Mouse (Mus musculus): Measurements from ENCODE around the gene Ptov1. TPM values are rescaled to one million over a fixed set of nuclear protein-coding genes. Genes with fewer than 3 reads are reported as not detected.

The Ptov1 gene
- polyA plus RNA-seq, 1 experiment, result 298 TPM

- Histone ChIP-seq H3ac (ENCODE audit: control insufficient read depth, insufficient read length) (peak within 1 kb of the TSS; percentile 65), H3K4me3 (peak within 1 kb of the TSS; percentile 94), H3K27me3 (ENCODE audit: control insufficient read depth, insufficient read depth, insufficient read length) (no peaks in the 10 kb centered on the region), H3K36me3 (ENCODE audit: control insufficient read depth, insufficient read depth) (peaks cover 31% of the 10 kb centered on the region), H3K4me2 (ENCODE audit: low read depth) (peak within 1 kb of the TSS; percentile 97), H3K79me2 (ENCODE audit: control insufficient read depth, insufficient read depth) (peaks cover 68% of the 10 kb centered on the region)
- peak in 2 of 3 experiments; percentile 20 to 21 for TF ChIP-seq MYOD1 (IDR thresholded peaks at IDR 0.05; ENCODE audit: control insufficient read depth in 1 of 3, insufficient read length in 2 of 3, low read depth in 2 of 3)
- TF ChIP-seq TCF12 (IDR thresholded peaks at IDR 0.05; ENCODE audit: insufficient read depth, poor library complexity, severe bottlenecking), result no peak
- TF ChIP-seq MYOG (IDR thresholded peaks at IDR 0.05; ENCODE audit: control insufficient read depth in 1 of 3, insufficient read depth in 1 of 3, insufficient read length in 2 of 3, low read depth in 2 of 3), result peak in 2 of 3 experiments; percentile 7 to 28
- TF ChIP-seq TCF3 (IDR thresholded peaks at IDR 0.05; ENCODE audit: insufficient read length, low read depth), result no peak
- TF ChIP-seq SRF (IDR thresholded peaks at IDR 0.05; ENCODE audit: control insufficient read depth, insufficient read length, low read depth), result peak; percentile 0
- no peak for TF ChIP-seq MAX (IDR thresholded peaks at IDR 0.05; ENCODE audit: low read depth)
- TF ChIP-seq POLR2AphosphoS2 (IDR thresholded peaks at IDR 0.05; ENCODE audit: insufficient read length, low read depth), result peak; percentile 55
- no peak for TF ChIP-seq REST (IDR thresholded peaks at IDR 0.05; ENCODE audit: insufficient read depth, insufficient read length)
- peak; percentile 67 for TF ChIP-seq E2F4 (IDR thresholded peaks at IDR 0.05; ENCODE audit: insufficient read depth)
- no peak for TF ChIP-seq CEBPB (IDR thresholded peaks at IDR 0.05; ENCODE audit: insufficient read depth, poor library complexity, severe bottlenecking)
- TF ChIP-seq POLR2A (IDR thresholded peaks at IDR 0.05; ENCODE audit: insufficient read length, low read depth), result peak; percentile 45
- TF ChIP-seq USF1 (IDR thresholded peaks at IDR 0.05; ENCODE audit: low read depth), result no peak
Measured at GRCm38 (mm10) chr7:44815721-44816469, 53.7 kb downstream of the Ptov1 start, which contains the start of the genes Nup62 and Il4i1. TSS of gene Nup62 (plus strand) at chr7:44816088. TSS of gene Il4i1 (plus strand) at chr7:44816387.

DNA sequence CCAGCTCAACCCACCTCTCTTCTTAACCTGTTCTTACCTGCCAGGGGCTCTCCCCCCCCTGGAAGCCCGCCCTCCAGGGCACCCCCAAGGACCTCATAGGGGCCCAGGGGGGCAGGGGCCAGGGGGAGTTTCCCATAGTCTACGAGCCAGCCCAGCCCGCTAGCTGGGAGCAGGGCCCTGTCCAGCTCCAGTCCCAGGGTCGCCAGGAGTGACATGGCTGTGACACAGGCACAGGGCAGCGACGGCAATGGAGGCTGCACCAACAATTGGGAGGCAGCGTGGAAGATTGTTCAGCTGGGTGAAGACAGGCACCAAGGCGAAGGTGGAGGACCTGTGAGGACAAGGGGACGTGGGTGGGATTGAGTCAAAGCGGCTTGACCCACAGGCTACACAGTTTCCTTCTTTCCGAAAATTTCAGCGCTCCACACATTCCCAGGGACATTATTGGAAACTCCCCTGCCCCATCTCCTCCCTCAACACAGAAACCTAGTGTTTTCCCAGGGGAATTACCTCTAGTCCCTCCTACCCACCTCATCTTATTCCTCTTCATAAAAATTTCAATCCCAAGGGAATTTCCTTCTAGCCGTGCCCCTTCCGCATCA lies 54.5 kb downstream of the Ptov1 start:
- Histone ChIP-seq H3K79me2 (ENCODE audit: control insufficient read depth, insufficient read depth) (peaks cover 59% of the 10 kb centered on the region), H3K27me3 (ENCODE audit: control insufficient read depth, insufficient read depth, insufficient read length) (no peaks in the 10 kb centered on the region), H3K4me3 (peak overlapping the region; percentile 94), H3K4me2 (ENCODE audit: low read depth) (peak overlapping the region; percentile 86), H3K36me3 (ENCODE audit: control insufficient read depth, insufficient read depth) (peaks cover 37% of the 10 kb centered on the region), H3ac (ENCODE audit: control insufficient read depth, insufficient read length) (peak overlapping the region; percentile 65)
- TF ChIP-seq POLR2A (IDR thresholded peaks at IDR 0.05; ENCODE audit: insufficient read length, low read depth) (peak; percentile 45), TCF12 (IDR thresholded peaks at IDR 0.05; ENCODE audit: insufficient read depth, poor library complexity, severe bottlenecking) (no peak), POLR2AphosphoS2 (IDR thresholded peaks at IDR 0.05; ENCODE audit: insufficient read length, low read depth) (peak; percentile 77)

DNA sequence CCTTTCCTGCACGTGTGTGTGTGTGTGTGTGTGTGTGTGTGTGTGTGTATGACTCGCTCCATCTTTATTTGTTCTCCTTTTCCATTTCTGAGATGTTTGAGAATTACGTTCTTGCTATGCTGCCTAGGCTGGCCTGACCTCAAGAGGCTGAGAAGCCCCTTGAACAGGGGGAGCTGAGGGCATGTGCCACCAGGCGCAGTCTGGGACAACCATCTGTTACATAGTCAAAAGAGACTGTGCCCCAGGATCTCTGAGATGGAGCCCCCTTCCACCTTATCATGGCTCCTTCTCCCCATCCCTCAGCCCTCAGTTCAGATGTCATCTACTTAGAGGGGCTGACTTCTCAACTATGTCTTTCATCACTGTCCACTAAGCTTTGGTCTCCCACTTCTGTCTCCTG lies 55.2 kb downstream of the Ptov1 start:
- Histone ChIP-seq H3ac (ENCODE audit: control insufficient read depth, insufficient read length) (no peak overlapping the region), H3K4me3 (peak overlapping the region; percentile 94), H3K36me3 (ENCODE audit: control insufficient read depth, insufficient read depth) (peaks cover 39% of the 10 kb centered on the region), H3K79me2 (ENCODE audit: control insufficient read depth, insufficient read depth) (peaks cover 53% of the 10 kb centered on the region), H3K27me3 (ENCODE audit: control insufficient read depth, insufficient read depth, insufficient read length) (no peaks in the 10 kb centered on the region), H3K4me2 (ENCODE audit: low read depth) (peak overlapping the region; percentile 86)
- TF ChIP-seq TCF3 (IDR thresholded peaks at IDR 0.05; ENCODE audit: insufficient read length, low read depth), result no peak
- no peak for TF ChIP-seq SRF (IDR thresholded peaks at IDR 0.05; ENCODE audit: control insufficient read depth, insufficient read length, low read depth)
- TF ChIP-seq POLR2AphosphoS2 (IDR thresholded peaks at IDR 0.05; ENCODE audit: insufficient read length, low read depth), result peak; percentile 56
- peak; percentile 26 for TF ChIP-seq POLR2A (IDR thresholded peaks at IDR 0.05; ENCODE audit: insufficient read length, low read depth)

GRCm38 (mm10) chr7:44813985-44814384 lies 55.6 kb downstream of the Ptov1 start:
- TF ChIP-seq POLR2A (IDR thresholded peaks at IDR 0.05; ENCODE audit: insufficient read length, low read depth) (peak; percentile 39), POLR2AphosphoS2 (IDR thresholded peaks at IDR 0.05; ENCODE audit: insufficient read length, low read depth) (peak; percentile 62), MAX (IDR thresholded peaks at IDR 0.05; ENCODE audit: low read depth) (no peak)
- Histone ChIP-seq H3K27me3 (ENCODE audit: control insufficient read depth, insufficient read depth, insufficient read length) (no peaks in the 10 kb centered on the region), H3K4me2 (ENCODE audit: low read depth) (peak overlapping the region; percentile 86), H3K4me3 (peak overlapping the region; percentile 94), H3ac (ENCODE audit: control insufficient read depth, insufficient read length) (no peak overlapping the region), H3K79me2 (ENCODE audit: control insufficient read depth, insufficient read depth) (peaks cover 49% of the 10 kb centered on the region), H3K36me3 (ENCODE audit: control insufficient read depth, insufficient read depth) (peaks cover 39% of the 10 kb centered on the region)

Other genes starting within 250 kb of the Ptov1 start
- gene Myh14, start 198.9 kb downstream of the Ptov1 start, polyA plus RNA-seq (2012; fragmentation: generic; extraction: Trizol), result 0.17 TPM
- not detected for gene Izumo2, start 161.0 kb downstream of the Ptov1 start, polyA plus RNA-seq (2012; fragmentation: generic; extraction: Trizol)
- gene Vrk3, start 121.4 kb downstream of the Ptov1 start, polyA plus RNA-seq (2012; fragmentation: generic; extraction: Trizol), result 20.6 TPM
- 0.12 TPM for gene Zfp473, start 118.7 kb downstream of the Ptov1 start, polyA plus RNA-seq (2012; fragmentation: generic; extraction: Trizol)
- 77.0 TPM for gene Nup62, start 53.7 kb downstream of the Ptov1 start, polyA plus RNA-seq (2012; fragmentation: generic; extraction: Trizol)
- gene Il4i1, start 53.4 kb downstream of the Ptov1 start, polyA plus RNA-seq (2012; fragmentation: generic; extraction: Trizol), result 1.9 TPM
- gene Atf5, start 53.1 kb downstream of the Ptov1 start, polyA plus RNA-seq (2012; fragmentation: generic; extraction: Trizol), result 939 TPM
- gene Akt1s1, start 20.8 kb downstream of the Ptov1 start, polyA plus RNA-seq (2012; fragmentation: generic; extraction: Trizol), result 200 TPM
- gene Tbc1d17, start 20.7 kb downstream of the Ptov1 start, polyA plus RNA-seq (2012; fragmentation: generic; extraction: Trizol), result 53.8 TPM
- gene Pnkp, start 12.6 kb downstream of the Ptov1 start, polyA plus RNA-seq (2012; fragmentation: generic; extraction: Trizol), result 47.9 TPM
- gene Med25, start 22.9 kb upstream of the Ptov1 start, polyA plus RNA-seq (2012; fragmentation: generic; extraction: Trizol), result 57.4 TPM
- gene Fuz, start 26.3 kb upstream of the Ptov1 start, polyA plus RNA-seq (2012; fragmentation: generic; extraction: Trizol), result 11.6 TPM
- 125 TPM for gene Ap2a1, start 59.7 kb upstream of the Ptov1 start, polyA plus RNA-seq (2012; fragmentation: generic; extraction: Trizol)
- not detected for gene Tsks, start 73.4 kb upstream of the Ptov1 start, polyA plus RNA-seq (2012; fragmentation: generic; extraction: Trizol)
- 2.7 TPM for gene Cpt1c, start 105.1 kb upstream of the Ptov1 start, polyA plus RNA-seq (2012; fragmentation: generic; extraction: Trizol)
- 729 TPM for gene Prmt1, start 116.8 kb upstream of the Ptov1 start, polyA plus RNA-seq (2012; fragmentation: generic; extraction: Trizol)
- 45.1 TPM for gene Irf3, start 127.9 kb upstream of the Ptov1 start, polyA plus RNA-seq (2012; fragmentation: generic; extraction: Trizol)
- gene Bcl2l12, start 128.9 kb upstream of the Ptov1 start, polyA plus RNA-seq (2012; fragmentation: generic; extraction: Trizol), result 13.3 TPM
- gene Scaf1, start 146.6 kb upstream of the Ptov1 start, polyA plus RNA-seq (2012; fragmentation: generic; extraction: Trizol), result 56.7 TPM
- gene Rras, start 148.2 kb upstream of the Ptov1 start, polyA plus RNA-seq (2012; fragmentation: generic; extraction: Trizol), result 127 TPM
- 10.2 TPM for gene Prr12, start 183.1 kb upstream of the Ptov1 start, polyA plus RNA-seq (2012; fragmentation: generic; extraction: Trizol)
- gene Nosip, start 192.6 kb upstream of the Ptov1 start, polyA plus RNA-seq (2012; fragmentation: generic; extraction: Trizol), result 66.1 TPM
- gene Prrg2, start 192.9 kb upstream of the Ptov1 start, polyA plus RNA-seq (2012; fragmentation: generic; extraction: Trizol), result 12.9 TPM
- gene Rcn3, start 222.4 kb upstream of the Ptov1 start, polyA plus RNA-seq (2012; fragmentation: generic; extraction: Trizol), result 123 TPM
- 67.2 TPM for gene Fcgrt, start 234.1 kb upstream of the Ptov1 start, polyA plus RNA-seq (2012; fragmentation: generic; extraction: Trizol)

Data from myocyte (in vitro differentiated cells).